Mouse (Mus musculus): ENCODE results near the gene Pgghg.
"Not testable (repeated sequence)": the region's sequence is repeated elsewhere in the genome, so short reads cannot be mapped to it uniquely, and the experiment has no call there.

The Pgghg gene

GRCm38 (mm10) chr7:140956556-140956869, 15.3 kb downstream of the Pgghg start:
- DNase-seq: no peak

- DNase-seq: peak; percentile 84
Measured at GRCm38 (mm10) chr7:140959181-140959901, 18.1 kb downstream of the Pgghg start.

- no peak for DNase-seq
Measured at GRCm38 (mm10) chr7:140960026-140960425, 18.8 kb downstream of the Pgghg start.

DNA sequence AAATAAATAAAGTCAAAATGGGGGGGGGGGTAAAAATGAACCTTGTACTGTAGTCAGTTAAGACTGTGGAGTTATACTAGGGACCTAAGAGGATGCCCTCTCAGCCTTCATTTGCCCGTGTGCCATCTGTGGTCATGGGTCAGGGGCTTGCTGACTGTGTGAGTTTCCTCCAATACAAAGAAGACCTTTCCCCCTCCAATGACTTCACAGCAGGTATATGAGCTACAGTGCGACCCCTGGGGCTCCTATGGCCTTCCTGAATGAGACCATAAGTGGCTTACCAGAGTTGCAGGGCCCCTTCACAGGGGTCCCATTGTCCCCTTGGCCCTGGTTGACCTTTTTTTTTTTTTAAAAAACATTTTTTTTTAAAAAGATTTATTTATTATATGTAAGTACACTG, 20.2 kb downstream of the Pgghg start:
- no peak for DNase-seq

DNA sequence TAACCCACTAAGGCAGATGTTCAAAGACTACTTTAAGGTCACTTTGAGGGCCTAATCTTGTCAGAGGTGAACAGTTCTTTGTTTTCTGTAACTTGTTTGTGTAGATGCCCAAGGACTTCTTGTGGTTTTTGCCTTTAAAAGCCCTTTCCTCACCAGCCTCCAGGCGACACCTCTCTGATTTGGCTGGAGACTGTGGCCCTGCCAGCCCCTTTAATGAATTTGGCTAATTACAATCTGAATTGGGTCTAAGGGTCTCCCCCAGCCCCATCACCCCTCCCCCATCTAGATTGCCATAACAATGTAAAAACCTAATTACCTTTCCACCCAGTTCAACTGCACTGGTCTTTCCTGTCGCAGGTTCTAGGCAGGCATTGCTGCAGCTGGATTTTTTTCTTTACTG, 21.5 kb downstream of the Pgghg start:
- no peak for DNase-seq

GRCm38 (mm10) chr7:140966921-140967320, 25.7 kb downstream of the Pgghg start, which contains the start of gene Ifitm1:
Gene Ifitm1, plus strand, starts transcription at chr7:140967221.
- DNase-seq: no peak

GRCm38 (mm10) chr7:140967862-140968591, 26.8 kb downstream of the Pgghg start:
- peak; percentile 44 for DNase-seq

DNA sequence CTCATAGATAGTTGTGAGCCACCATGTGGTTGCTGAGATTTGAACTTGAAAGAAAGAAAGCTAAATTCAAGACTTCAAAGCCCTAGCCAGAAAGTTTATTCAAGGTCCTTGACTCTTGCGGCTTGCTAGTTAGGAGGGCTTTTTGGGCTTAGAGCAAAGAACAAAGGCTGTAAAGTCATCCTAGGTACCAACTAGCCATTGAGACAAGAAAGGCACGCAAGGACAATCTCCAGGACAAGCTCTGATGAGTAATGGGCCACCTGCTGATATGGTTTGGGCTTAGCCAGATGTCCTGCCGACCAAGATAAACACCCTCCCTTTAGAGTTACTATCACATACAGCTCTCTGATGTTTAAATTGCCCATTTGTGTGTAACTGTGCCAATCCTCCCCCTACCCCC, 27.5 kb downstream of the Pgghg start:
- DNase-seq: not testable (repeated sequence)

- DNase-seq: no peak
Measured at GRCm38 (mm10) chr7:140970931-140971330, 29.7 kb downstream of the Pgghg start.

DNA sequence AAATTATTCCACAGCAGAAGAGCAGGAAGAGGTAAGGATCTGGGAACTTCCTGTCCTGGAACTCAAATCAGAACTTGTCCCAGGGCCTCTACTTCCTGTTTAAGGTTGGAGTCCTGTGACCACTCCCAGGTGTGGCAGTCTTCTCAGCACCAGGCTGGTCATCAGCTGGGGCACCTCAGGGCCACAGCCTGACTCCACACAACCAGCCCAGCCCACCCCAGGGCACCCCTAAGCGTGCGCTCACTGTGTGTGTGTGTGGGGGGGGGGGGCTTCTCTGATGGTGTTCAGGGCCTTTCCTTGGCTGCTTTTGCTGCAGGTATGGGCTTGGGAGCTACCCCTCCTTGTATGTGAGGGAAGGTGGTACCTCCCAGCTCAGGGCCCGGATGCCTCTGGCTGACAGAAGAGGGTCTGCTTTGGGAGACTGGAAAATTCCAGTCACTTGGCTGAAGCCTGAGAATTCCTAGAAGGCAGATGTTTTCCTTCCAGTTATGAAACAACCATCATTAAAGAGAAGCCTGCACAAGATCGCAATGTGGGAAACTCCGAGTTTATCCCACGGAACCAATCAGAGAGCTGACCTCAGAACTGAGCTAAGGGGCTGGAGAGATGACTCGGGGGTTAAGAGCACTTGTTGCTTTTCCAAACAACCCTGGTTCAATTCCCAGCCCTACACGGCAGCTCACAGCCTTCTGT, 30.4 kb downstream of the Pgghg start:
- peak; percentile 65 for DNase-seq

DNA sequence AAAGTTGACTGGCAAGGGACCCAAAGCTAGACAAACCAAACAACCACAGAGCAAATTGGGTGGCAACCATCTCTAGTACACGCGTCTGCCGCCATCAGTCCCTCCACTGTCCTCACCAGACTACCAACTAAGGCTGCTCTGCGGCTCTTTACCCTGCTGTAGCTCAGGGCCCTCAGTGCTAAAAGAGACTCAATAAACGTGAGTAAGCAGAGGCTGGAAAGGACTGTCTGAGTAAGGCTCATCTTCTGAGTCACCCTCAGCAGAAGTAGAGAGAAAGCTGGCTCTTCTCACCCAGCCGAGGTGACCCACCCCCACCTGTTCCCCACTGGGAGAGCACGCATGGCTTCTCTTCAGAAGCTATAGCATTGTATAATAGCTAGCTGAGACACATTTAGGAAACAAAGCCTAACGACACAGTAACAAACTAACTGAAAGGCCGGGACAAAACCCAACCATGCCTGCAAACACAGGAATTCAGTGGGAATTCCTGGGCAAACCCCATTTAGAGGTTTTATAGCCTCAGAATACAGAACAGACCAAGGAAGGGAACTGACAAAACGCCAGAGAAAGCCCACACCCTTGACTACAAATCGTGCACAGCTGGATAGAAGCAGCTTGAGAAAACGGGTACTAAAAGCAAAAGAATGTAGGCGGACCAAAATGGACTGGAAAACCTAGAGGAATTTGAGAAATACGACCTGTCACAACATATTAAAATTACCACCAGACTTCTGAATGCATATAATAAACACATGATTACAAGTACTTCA, 32.4 kb downstream of the Pgghg start:
- DNase-seq: no peak

DNA sequence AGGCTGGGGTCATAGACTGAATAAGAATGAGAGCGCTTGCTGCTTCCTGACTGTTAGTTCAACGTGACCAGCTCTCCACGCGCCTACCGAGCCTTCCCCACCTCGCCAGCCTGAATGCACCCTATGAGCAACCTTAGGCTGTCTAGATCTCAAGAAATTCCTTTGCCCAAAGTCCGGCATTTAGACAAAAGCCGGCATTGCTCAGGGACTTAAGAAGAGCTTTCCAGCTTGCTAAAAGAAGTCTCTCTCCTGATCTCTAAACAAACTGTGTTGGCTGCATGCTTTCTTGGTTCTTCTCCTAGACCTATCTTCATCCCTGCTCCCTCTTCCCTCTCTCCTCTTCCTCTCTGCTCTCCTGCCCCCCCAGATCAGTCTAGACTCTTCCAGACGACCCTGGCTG, 33.7 kb downstream of the Pgghg start:
- DNase-seq: no peak

- no peak for DNase-seq
Measured at GRCm38 (mm10) chr7:140975465-140975864, 34.3 kb downstream of the Pgghg start.

DNA sequence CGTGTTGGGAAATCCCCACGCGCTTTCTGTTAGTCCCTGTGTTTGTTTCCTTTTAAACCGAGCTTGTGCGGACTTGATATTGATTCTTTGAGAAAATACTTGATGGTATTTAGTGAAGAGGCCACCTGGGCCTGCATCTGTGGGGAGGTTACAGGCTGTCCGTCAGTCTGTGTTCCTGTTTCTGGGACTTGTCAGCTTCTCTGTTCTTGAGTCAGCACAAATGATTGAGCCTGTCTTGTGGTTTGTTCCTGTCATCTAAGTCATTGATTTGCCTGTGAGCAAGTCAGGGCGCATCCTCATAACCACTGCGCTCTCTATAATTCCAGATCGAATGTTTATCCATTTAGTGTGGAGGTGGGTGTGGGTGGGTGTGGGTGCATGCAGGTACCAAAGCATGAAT, 35.5 kb downstream of the Pgghg start:
- DNase-seq: not testable (repeated sequence)

- DNase-seq: no peak
Measured at GRCm38 (mm10) chr7:140981704-140982103, 40.5 kb downstream of the Pgghg start.

DNA sequence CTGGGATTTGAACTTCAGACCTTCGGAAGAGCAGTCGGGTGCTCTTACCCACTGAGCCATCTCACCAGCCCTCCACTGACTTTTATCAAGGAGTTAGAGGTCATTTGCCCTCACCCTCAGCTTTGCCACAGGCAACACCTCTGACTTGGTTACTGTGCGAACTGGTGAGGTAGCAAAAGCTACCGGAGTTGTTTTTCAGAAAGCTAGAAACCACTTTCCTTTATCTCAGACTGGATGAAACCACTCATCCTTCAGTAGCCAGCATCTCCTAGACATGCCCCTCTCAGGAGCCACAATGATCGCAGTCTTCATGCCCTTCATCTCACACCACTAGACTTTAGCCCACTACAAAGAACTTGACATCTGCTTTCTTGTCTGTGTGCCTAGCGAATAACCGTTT, 41.8 kb downstream of the Pgghg start:
- no peak for DNase-seq

DNA sequence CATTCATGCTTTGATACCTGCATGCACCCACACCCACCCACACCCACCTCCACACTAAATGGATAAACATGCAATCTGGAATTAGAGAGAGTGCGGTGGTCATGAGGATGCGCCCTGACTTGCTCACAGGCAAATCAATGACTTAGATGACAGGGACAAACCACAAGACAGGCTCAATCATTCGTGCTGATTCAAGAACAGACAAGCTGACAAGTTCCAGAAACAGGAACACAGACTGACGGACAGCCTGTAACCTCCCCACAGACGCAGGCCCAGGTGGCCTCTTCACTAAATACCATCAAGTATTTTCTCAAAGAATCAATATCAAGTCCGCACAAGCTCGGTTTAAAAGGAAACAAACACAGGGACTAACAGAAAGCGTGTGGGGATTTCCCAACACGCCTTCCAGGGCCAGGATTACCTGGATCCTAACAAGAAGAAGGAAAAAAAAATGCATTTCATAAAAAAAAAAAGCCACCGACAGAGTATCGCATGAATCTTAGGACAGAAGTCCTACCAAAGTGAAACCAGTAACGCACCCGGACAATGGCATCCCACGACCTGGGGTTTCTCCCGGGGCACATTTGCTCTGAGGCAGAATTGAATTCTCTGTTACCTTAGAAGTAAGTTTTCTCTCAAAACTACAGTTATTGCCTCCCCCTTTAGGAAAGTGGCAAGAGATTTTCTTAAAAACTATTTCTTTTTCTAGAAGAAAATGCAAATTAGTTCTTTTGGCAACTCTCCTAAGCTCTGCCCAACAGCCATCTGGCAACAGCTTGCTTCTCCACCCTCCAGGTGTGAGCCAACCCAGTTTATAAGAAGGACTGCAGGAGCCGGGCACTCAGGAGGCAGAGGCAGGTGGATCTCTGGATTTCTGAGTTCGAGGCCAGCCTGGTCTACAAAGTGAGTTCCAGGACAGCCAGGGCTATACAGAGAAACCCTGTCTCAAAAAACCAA, 46.3 kb downstream of the Pgghg start:
- DNase-seq: no peak

DNA sequence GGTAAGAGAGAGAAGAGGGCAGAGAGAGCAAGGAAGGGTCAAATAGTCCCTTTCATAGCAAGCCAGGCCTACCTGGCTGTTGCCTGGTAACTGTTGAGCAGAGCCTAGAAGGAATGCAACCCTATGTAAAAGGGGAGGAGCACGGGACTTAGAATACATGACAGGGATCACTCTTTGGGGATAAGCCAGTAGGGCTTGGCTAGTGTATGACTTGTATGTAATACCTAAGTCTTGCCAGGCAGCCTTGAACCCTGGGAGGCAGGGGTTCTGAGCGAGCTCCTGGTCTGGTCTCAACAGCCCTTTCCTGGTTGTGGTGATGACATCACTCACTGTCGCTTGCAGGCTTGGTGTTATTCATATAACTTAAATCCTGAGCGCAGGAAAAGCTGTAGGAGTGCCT, 47.8 kb downstream of the Pgghg start:
- DNase-seq: no peak

DNA sequence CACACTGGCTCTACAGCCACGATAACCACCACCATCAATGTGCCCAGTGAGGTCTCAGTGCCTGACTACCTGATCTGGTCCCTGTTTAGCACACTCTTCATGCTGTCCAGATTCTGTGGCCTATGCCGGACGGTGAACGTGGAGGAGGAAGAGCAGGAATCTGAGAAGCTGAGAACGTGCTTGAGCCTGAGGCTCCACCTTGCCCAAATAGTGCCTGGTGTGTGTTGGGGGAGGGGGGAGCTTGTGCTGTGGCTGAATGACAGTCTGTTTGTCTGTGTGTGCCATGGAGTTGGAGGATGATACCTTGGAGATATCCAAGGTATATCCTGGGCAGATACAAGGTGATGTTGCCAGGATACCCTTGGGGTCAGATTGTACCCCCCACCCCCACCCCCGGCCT, 49.0 kb downstream of the Pgghg start:
- DNase-seq: no peak

DNA sequence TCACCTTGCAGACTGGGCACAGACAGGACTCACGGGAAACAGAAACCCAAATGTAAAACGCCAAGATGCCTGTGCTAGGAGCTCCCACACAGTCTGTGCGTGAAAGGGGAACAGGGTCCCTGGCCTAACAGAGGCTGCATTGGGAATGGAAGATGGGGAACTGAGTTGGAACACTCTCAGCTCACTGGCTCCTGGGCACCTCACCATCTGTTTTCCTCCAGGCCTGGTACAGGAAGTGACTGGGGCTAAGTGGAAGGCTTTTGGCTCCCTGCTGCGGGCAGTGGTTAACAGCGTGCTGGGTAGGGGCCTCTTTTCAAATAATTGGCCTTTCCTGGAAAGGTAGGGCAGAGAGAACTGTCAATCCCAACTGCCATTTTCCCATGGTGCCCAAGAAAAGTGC, 49.4 kb downstream of the Pgghg start:
- no peak for DNase-seq

DNA sequence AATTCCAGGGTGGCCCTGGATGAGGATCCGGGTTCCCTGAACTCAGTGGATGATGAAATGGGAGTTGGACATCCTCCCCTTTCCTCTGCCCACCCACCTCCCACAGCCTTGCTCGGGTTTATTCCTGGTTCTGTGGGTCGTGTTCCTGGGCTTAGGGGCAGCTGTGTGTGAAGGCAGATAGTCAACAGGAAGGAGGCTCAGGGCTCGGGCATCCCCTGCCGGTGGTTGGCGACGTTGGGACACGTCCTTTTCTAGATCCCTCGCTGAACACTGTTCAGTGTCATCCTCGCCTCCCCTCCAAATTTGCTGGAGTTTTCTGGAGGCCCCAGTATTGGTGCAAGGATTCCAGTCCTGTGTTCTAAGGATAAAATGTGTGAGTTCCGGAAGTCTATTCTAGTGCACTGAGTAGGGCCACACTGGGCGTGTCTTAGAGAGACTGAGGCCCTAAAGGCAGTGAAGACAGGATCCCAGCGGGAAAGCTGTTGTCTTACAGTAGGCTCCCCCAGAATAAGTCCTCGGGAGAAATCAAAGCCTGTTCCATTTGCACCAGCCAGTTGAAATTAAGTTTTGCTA, 50.0 kb downstream of the Pgghg start:
- DNase-seq: no peak

Data from lung, postnatal 36 days (tissue).